Mouse (Mus musculus) ZHBTc4 (cell line): ENCODE measurements around the gene Bcl11b.
A peak's percentile ranks its signal among the peaks of the same experiment; 100 is the strongest.

ENCODE experiments used
- DNase-seq: peaks from one replicate; pipeline ENCODE4 v3.0.0-alpha.2; 2011; ENCODE audit warnings: low read depth, low spot score

Bcl11b gene

GRCm38 (mm10) chr12:108003483-108003882 is at the start of gene Bcl11b:
Bcl11b (minus strand) TSS chr12:108003602.
- no peak for DNase-seq

GRCm38 (mm10) chr12:108050996-108051395 is 47.6 kb upstream of the Bcl11b start:
- peak; percentile 12 for DNase-seq

GRCm38 (mm10) chr12:108049625-108050024 is 46.2 kb upstream of the Bcl11b start:
- DNase-seq: peak; percentile 19

- no peak for DNase-seq
Observed at GRCm38 (mm10) chr12:108042239-108042571, 38.8 kb upstream of the Bcl11b start.

GRCm38 (mm10) chr12:108041571-108042238 is 38.3 kb upstream of the Bcl11b start:
- peak; percentile 82 for DNase-seq

- no peak for DNase-seq
Observed at GRCm38 (mm10) chr12:108037446-108037845, 34.0 kb upstream of the Bcl11b start.

GRCm38 (mm10) chr12:108035412-108036078 is 32.1 kb upstream of the Bcl11b start:
- DNase-seq: no peak

- DNase-seq: no peak
Observed at GRCm38 (mm10) chr12:108022835-108023615, 19.6 kb upstream of the Bcl11b start.

GRCm38 (mm10) chr12:108012003-108012402 is 8.6 kb upstream of the Bcl11b start:
- DNase-seq: peak; percentile 9

- no peak for DNase-seq
Observed at GRCm38 (mm10) chr12:108010346-108010745, 6.9 kb upstream of the Bcl11b start.

- DNase-seq: peak; percentile 21
Observed at GRCm38 (mm10) chr12:108009156-108009555, 5.8 kb upstream of the Bcl11b start.

GRCm38 (mm10) chr12:108005816-108006626 is 2.6 kb upstream of the Bcl11b start:
- peak; percentile 91 for DNase-seq

- DNase-seq: no peak
Observed at GRCm38 (mm10) chr12:108005488-108005800, 2.0 kb upstream of the Bcl11b start.

GRCm38 (mm10) chr12:108004701-108005487 is 1.5 kb upstream of the Bcl11b start:
- DNase-seq: peak; percentile 69

GRCm38 (mm10) chr12:108003928-108004327 is 526 bp upstream of the Bcl11b start:
- peak; percentile 91 for DNase-seq

- DNase-seq: peak; percentile 71
Observed at GRCm38 (mm10) chr12:108002436-108003189, 789 bp downstream of the Bcl11b start.

- peak; percentile 68 for DNase-seq
Observed at GRCm38 (mm10) chr12:108001652-108002340, 1.6 kb downstream of the Bcl11b start.

GRCm38 (mm10) chr12:108000715-108001080 is 2.7 kb downstream of the Bcl11b start:
- DNase-seq: no peak
